Mouse (Mus musculus): Measurements from ENCODE around the gene Nfix. TPM values are rescaled to one million over a fixed set of nuclear protein-coding genes. Genes with fewer than 3 reads are reported as not detected.

Nfix gene
- polyA plus RNA-seq, 1 experiment from 2014 or later = 67.4 TPM

DNA sequence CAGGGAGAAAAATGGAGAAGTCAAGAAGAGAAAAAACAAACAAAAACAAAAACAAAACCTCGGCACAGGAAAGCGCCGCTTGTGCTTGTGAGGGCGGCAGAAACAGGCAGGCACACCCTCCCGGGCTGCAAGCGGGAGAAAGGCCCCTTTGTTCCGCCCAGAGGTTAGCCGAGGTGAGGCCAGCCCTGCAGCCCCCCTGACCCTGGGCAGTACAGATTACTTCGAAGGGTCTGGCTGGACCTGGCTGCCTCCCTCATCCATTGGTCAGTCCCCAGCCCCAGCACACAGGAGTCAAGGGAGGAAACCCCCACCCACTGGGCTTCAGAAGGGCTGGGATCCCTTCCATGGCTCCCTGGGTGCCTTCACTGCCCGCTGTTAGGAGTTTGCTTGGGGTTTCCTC is 61.9 kb downstream of the Nfix start:
- WGBS = 20% methylated on average over 10 of the region's 10 CpGs
- H3K4me1 ChIP-seq (ENCODE audit: control insufficient read depth, insufficient read depth, low read length) = peaks cover 71% of the 10 kb centered on the region
- no peaks in the 10 kb centered on the region for H3K27me3 ChIP-seq (replicated peaks; ENCODE audit: control insufficient read depth, insufficient read depth, low read length)
- peak overlapping the region; percentile 39 for H3K4me2 ChIP-seq (ENCODE audit: low read depth, low read length)
- no peaks in the 10 kb centered on the region for H3K36me3 ChIP-seq (ENCODE audit: control insufficient read depth, insufficient read depth, low read length)
- H3K4me3 ChIP-seq (ENCODE audit: low read depth, low read length) = no peak overlapping the region
- no peak for ATAC-seq (ENCODE audit: low read depth)
- H3K9me3 ChIP-seq (ENCODE audit: control insufficient read depth, low read length) = no peaks in the 10 kb centered on the region
- H3K27ac ChIP-seq (replicated peaks; ENCODE audit: low read depth, low read length) = peak overlapping the region; percentile 66
- H3K9ac ChIP-seq (ENCODE audit: low read depth, low read length) = peak overlapping the region; percentile 19; the same call in 1 of the 2 replicates
- DNase-seq (ENCODE audit: low spot score) = no peak

GRCm38 (mm10) chr8:84737608-84738007 is 62.5 kb downstream of the Nfix start:
- H3K4me1 ChIP-seq (ENCODE audit: control insufficient read depth, insufficient read depth, low read length) = peaks cover 71% of the 10 kb centered on the region
- H3K4me2 ChIP-seq (ENCODE audit: low read depth, low read length) = peak overlapping the region; percentile 39
- H3K27ac ChIP-seq (replicated peaks; ENCODE audit: low read depth, low read length) = peak overlapping the region; percentile 66
- WGBS = 4% methylated on average over 16 of the region's 16 CpGs
- H3K27me3 ChIP-seq (replicated peaks; ENCODE audit: control insufficient read depth, insufficient read depth, low read length) = no peaks in the 10 kb centered on the region
- no peak overlapping the region for H3K4me3 ChIP-seq (ENCODE audit: low read depth, low read length)
- H3K9me3 ChIP-seq (ENCODE audit: control insufficient read depth, low read length) = no peaks in the 10 kb centered on the region
- peaks cover 1% of the 10 kb centered on the region; the same call in 1 of the 2 replicates for H3K36me3 ChIP-seq (ENCODE audit: control insufficient read depth, insufficient read depth, low read length)
- ATAC-seq (ENCODE audit: low read depth) (peak; percentile 17; the same call in 1 of the 2 replicates), DNase-seq (ENCODE audit: low spot score) (peak; percentile 89)
- peak overlapping the region; percentile 19; the same call in 1 of the 2 replicates for H3K9ac ChIP-seq (ENCODE audit: low read depth, low read length)

DNA sequence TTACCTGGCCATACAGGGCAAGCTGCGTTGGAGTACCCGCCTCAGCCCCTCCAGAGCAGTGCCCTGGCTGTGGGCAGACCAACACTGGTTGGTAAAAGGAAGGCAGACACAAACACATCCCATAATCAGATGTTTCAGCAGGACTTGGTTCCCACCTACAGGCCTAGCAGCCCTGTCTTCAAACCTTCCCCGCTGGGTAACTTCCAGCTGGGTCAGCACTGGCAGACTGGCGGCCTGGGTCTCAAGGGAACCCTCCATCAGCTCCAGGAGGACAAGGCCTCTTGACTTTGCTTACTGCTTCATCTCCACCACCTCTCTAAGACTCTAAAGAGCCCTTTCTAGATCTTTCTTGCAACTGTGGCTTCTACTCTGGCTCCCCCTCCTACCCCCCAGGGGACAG is 63.6 kb downstream of the Nfix start:
- Histone ChIP-seq H3K36me3 (ENCODE audit: control insufficient read depth, insufficient read depth, low read length) (peaks cover 5% of the 10 kb centered on the region; the same call in 1 of the 2 replicates), H3K27me3 (replicated peaks; ENCODE audit: control insufficient read depth, insufficient read depth, low read length) (no peaks in the 10 kb centered on the region), H3K27ac (replicated peaks; ENCODE audit: low read depth, low read length) (no peak overlapping the region), H3K4me1 (ENCODE audit: control insufficient read depth, insufficient read depth, low read length) (peaks cover 71% of the 10 kb centered on the region), H3K9me3 (ENCODE audit: control insufficient read depth, low read length) (no peaks in the 10 kb centered on the region), H3K9ac (ENCODE audit: low read depth, low read length) (0 out of 2 replicates have a peak overlapping the region, but pooled peaks have one; percentile 27), H3K4me2 (ENCODE audit: low read depth, low read length) (no peak overlapping the region), H3K4me3 (ENCODE audit: low read depth, low read length) (no peak overlapping the region)
- WGBS = 78% methylated on average over 4 of the region's 4 CpGs
- no peak for ATAC-seq (ENCODE audit: low read depth)
- no peak for DNase-seq (ENCODE audit: low spot score)

- no peak for DNase-seq (ENCODE audit: low spot score)
These were observed 64.5 kb downstream of the Nfix start for GRCm38 (mm10) chr8:84735597-84735996.

GRCm38 (mm10) chr8:84734680-84735079 is 65.5 kb downstream of the Nfix start:
- 50% methylated on average over 1 of the region's 2 CpGs for WGBS
- ATAC-seq (ENCODE audit: low read depth) (no peak), DNase-seq (ENCODE audit: low spot score) (no peak)
- H3K27ac ChIP-seq (replicated peaks; ENCODE audit: low read depth, low read length) = no peak overlapping the region
- H3K4me3 ChIP-seq (ENCODE audit: low read depth, low read length) = no peak overlapping the region
- no peaks in the 10 kb centered on the region for H3K9me3 ChIP-seq (ENCODE audit: control insufficient read depth, low read length)
- peaks cover 5% of the 10 kb centered on the region; the same call in 1 of the 2 replicates for H3K36me3 ChIP-seq (ENCODE audit: control insufficient read depth, insufficient read depth, low read length)
- H3K27me3 ChIP-seq (replicated peaks; ENCODE audit: control insufficient read depth, insufficient read depth, low read length) = no peaks in the 10 kb centered on the region
- H3K4me1 ChIP-seq (ENCODE audit: control insufficient read depth, insufficient read depth, low read length) = peaks cover 66% of the 10 kb centered on the region
- H3K9ac ChIP-seq (ENCODE audit: low read depth, low read length) = no peak overlapping the region
- H3K4me2 ChIP-seq (ENCODE audit: low read depth, low read length) = no peak overlapping the region

More at GRCm38 (mm10) chr8:84735597-84735996, 64.5 kb downstream of the Nfix start:
- no peaks in the 10 kb centered on the region for H3K27me3 ChIP-seq (replicated peaks; ENCODE audit: control insufficient read depth, insufficient read depth, low read length)
- peaks cover 71% of the 10 kb centered on the region for H3K4me1 ChIP-seq (ENCODE audit: control insufficient read depth, insufficient read depth, low read length)
- no peak for ATAC-seq (ENCODE audit: low read depth)
- H3K4me2 ChIP-seq (ENCODE audit: low read depth, low read length) = no peak overlapping the region
- H3K36me3 ChIP-seq (ENCODE audit: control insufficient read depth, insufficient read depth, low read length) = peaks cover 5% of the 10 kb centered on the region; the same call in 1 of the 2 replicates
- H3K9me3 ChIP-seq (ENCODE audit: control insufficient read depth, low read length) = no peaks in the 10 kb centered on the region
- no peak overlapping the region for H3K27ac ChIP-seq (replicated peaks; ENCODE audit: low read depth, low read length)
- no peak overlapping the region for H3K4me3 ChIP-seq (ENCODE audit: low read depth, low read length)
- H3K9ac ChIP-seq (ENCODE audit: low read depth, low read length) = 0 out of 2 replicates have a peak overlapping the region, but pooled peaks have one; percentile 27
- WGBS = 34% methylated on average over 2 of the region's 2 CpGs

DNA sequence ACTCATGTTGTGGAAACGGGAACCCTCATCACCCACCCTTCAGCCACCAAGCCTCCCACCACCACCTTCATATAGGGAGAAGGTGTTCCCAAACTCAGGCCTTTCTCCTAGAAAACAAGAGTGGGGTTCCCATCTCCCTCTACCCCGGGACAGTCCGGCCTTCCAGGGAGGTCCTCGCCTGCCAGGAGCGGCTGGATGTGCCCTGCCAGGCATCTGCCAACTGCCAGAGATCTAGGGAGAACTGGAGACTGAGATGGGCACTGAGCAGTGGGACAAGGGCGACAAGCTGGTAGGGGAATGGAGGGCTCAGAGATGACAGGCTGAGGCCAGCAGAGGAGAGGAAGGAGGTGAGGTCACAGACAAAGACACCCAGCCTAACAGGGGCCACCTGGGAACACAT is 66.2 kb downstream of the Nfix start:
- H3K27ac ChIP-seq (replicated peaks; ENCODE audit: low read depth, low read length) = no peak overlapping the region
- H3K36me3 ChIP-seq (ENCODE audit: control insufficient read depth, insufficient read depth, low read length) = peaks cover 5% of the 10 kb centered on the region; the same call in 1 of the 2 replicates
- ATAC-seq (ENCODE audit: low read depth) (no peak), DNase-seq (ENCODE audit: low spot score) (no peak)
- H3K4me3 ChIP-seq (ENCODE audit: low read depth, low read length) = no peak overlapping the region
- H3K4me2 ChIP-seq (ENCODE audit: low read depth, low read length) = no peak overlapping the region
- no peak overlapping the region for H3K9ac ChIP-seq (ENCODE audit: low read depth, low read length)
- H3K4me1 ChIP-seq (ENCODE audit: control insufficient read depth, insufficient read depth, low read length) = peaks cover 59% of the 10 kb centered on the region
- H3K27me3 ChIP-seq (replicated peaks; ENCODE audit: control insufficient read depth, insufficient read depth, low read length) = no peaks in the 10 kb centered on the region
- WGBS = 85% methylated on average over 6 of the region's 6 CpGs
- H3K9me3 ChIP-seq (ENCODE audit: control insufficient read depth, low read length) = no peaks in the 10 kb centered on the region

DNA sequence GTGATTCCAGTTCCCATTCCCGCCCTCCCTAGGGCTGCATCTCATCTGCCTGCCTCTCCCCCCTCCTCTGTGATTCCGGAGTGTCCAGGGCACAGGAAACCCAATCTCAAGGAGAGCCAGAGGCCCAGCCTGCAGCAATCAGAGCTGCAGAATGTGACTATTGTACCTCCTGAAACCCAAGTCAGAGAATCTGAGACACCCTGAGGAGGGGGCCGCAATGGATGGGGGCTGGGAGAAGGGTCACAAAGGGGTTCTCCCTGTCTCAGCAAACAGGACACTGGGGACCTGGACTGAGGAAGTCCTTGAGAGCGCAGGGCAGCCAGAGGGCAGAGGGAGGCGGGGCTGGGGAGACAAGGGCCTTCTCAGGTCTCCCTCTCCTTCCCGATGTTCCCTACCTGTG is 67.1 kb downstream of the Nfix start:
- H3K9me3 ChIP-seq (ENCODE audit: control insufficient read depth, low read length) = no peaks in the 10 kb centered on the region
- ATAC-seq (ENCODE audit: low read depth) (peak; percentile 22; the same call in 1 of the 2 replicates), DNase-seq (ENCODE audit: low spot score) (peak; percentile 28)
- no peak overlapping the region for H3K4me3 ChIP-seq (ENCODE audit: low read depth, low read length)
- peak overlapping the region; percentile 57 for H3K27ac ChIP-seq (replicated peaks; ENCODE audit: low read depth, low read length)
- 14% methylated on average over 5 of the region's 6 CpGs for WGBS
- H3K36me3 ChIP-seq (ENCODE audit: control insufficient read depth, insufficient read depth, low read length) = peaks cover 6% of the 10 kb centered on the region; the same call in 1 of the 2 replicates
- H3K4me2 ChIP-seq (ENCODE audit: low read depth, low read length) = 0 out of 2 replicates have a peak overlapping the region, but pooled peaks have one; percentile 11
- H3K4me1 ChIP-seq (ENCODE audit: control insufficient read depth, insufficient read depth, low read length) = peaks cover 53% of the 10 kb centered on the region
- peak overlapping the region; percentile 7; the same call in 1 of the 2 replicates for H3K9ac ChIP-seq (ENCODE audit: low read depth, low read length)
- no peaks in the 10 kb centered on the region for H3K27me3 ChIP-seq (replicated peaks; ENCODE audit: control insufficient read depth, insufficient read depth, low read length)

- no peak overlapping the region for H3K4me3 ChIP-seq (ENCODE audit: low read depth, low read length)
- H3K9ac ChIP-seq (ENCODE audit: low read depth, low read length) = 0 out of 2 replicates have a peak overlapping the region, but pooled peaks have one; percentile 7
- H3K27me3 ChIP-seq (replicated peaks; ENCODE audit: control insufficient read depth, insufficient read depth, low read length) = no peaks in the 10 kb centered on the region
- 0 out of 2 replicates have a peak overlapping the region, but pooled peaks have one; percentile 11 for H3K4me2 ChIP-seq (ENCODE audit: low read depth, low read length)
- ATAC-seq (ENCODE audit: low read depth) (no peak), DNase-seq (ENCODE audit: low spot score) (no peak)
- peaks cover 48% of the 10 kb centered on the region for H3K4me1 ChIP-seq (ENCODE audit: control insufficient read depth, insufficient read depth, low read length)
- 63% methylated on average over 5 of the region's 5 CpGs for WGBS
- H3K36me3 ChIP-seq (ENCODE audit: control insufficient read depth, insufficient read depth, low read length) = peaks cover 11% of the 10 kb centered on the region; the same call in 1 of the 2 replicates
- peak overlapping the region; percentile 57; the same call in 1 of the 2 replicates for H3K27ac ChIP-seq (replicated peaks; ENCODE audit: low read depth, low read length)
- H3K9me3 ChIP-seq (ENCODE audit: control insufficient read depth, low read length) = no peaks in the 10 kb centered on the region
These were observed 67.6 kb downstream of the Nfix start for GRCm38 (mm10) chr8:84732545-84732944.

All from embryonic facial prominence, embryonic 14.5 days (tissue).